Mouse (Mus musculus) 416B (cell line): ENCODE measurements around the gene Pex26.

Source experiments
- DNase-seq: peaks from one replicate; pipeline ENCODE4 v3.0.0; 2011; ENCODE audit warnings: low read depth

Pex26 gene

GRCm38 (mm10) chr6:121210149-121210925, 26.9 kb downstream of the Pex26 start, which contains the start of gene Tuba8:
Gene Tuba8 (plus strand): TSS chr6:121210696.
- peak; percentile 96 for DNase-seq

- DNase-seq = no peak
Measured at GRCm38 (mm10) chr6:121210926-121211289, 27.4 kb downstream of the Pex26 start.

- DNase-seq = peak; percentile 90
Measured at GRCm38 (mm10) chr6:121211743-121212142, 28.3 kb downstream of the Pex26 start.

GRCm38 (mm10) chr6:121212988-121213387, 29.5 kb downstream of the Pex26 start:
- DNase-seq = no peak

- DNase-seq = no peak
Measured at GRCm38 (mm10) chr6:121214221-121214620, 30.8 kb downstream of the Pex26 start.

GRCm38 (mm10) chr6:121214667-121215330, 31.3 kb downstream of the Pex26 start:
- DNase-seq = peak; percentile 100

- DNase-seq = no peak
Measured at GRCm38 (mm10) chr6:121215336-121215735, 31.9 kb downstream of the Pex26 start.

- peak; percentile 74 for DNase-seq
Measured at GRCm38 (mm10) chr6:121215896-121216295, 32.4 kb downstream of the Pex26 start.

GRCm38 (mm10) chr6:121216589-121217255, 33.3 kb downstream of the Pex26 start:
- peak; percentile 64 for DNase-seq

GRCm38 (mm10) chr6:121218002-121218401, 34.5 kb downstream of the Pex26 start:
- peak; percentile 68 for DNase-seq

- no peak for DNase-seq
Measured at GRCm38 (mm10) chr6:121219406-121219805, 35.9 kb downstream of the Pex26 start.

- no peak for DNase-seq
Measured at GRCm38 (mm10) chr6:121220181-121220580, 36.7 kb downstream of the Pex26 start.

GRCm38 (mm10) chr6:121221876-121222597, 38.6 kb downstream of the Pex26 start:
- no peak for DNase-seq

- DNase-seq = no peak
Measured at GRCm38 (mm10) chr6:121223001-121223400, 39.5 kb downstream of the Pex26 start.

- DNase-seq = no peak
Measured at GRCm38 (mm10) chr6:121224067-121224466, 40.6 kb downstream of the Pex26 start.

- DNase-seq = peak; percentile 69
Measured at GRCm38 (mm10) chr6:121224993-121225392, 41.5 kb downstream of the Pex26 start.

- peak; percentile 59 for DNase-seq
Measured at GRCm38 (mm10) chr6:121226043-121226442, 42.6 kb downstream of the Pex26 start.

GRCm38 (mm10) chr6:121226744-121227143, 43.3 kb downstream of the Pex26 start:
- DNase-seq = peak; percentile 52

- DNase-seq = no peak
Measured at GRCm38 (mm10) chr6:121228421-121228820, 45.0 kb downstream of the Pex26 start.

- DNase-seq = no peak
Measured at GRCm38 (mm10) chr6:121232652-121233051, 49.2 kb downstream of the Pex26 start.

- no peak for DNase-seq
Measured at GRCm38 (mm10) chr6:121236386-121236785, 52.9 kb downstream of the Pex26 start.

- DNase-seq = no peak
Measured at GRCm38 (mm10) chr6:121238209-121238608, 54.7 kb downstream of the Pex26 start.
